Mouse (Mus musculus): ENCODE results near the gene Ntmt1.

The Ntmt1 gene

GRCm38 (mm10) chr2:30826825-30827748 is 19.5 kb downstream of the Ntmt1 start:
- peak; percentile 48 to 63 for DNase-seq

- DNase-seq = peak; percentile 90 to 95
Measured at GRCm38 (mm10) chr2:30827749-30828475, 20.3 kb downstream of the Ntmt1 start.

DNA sequence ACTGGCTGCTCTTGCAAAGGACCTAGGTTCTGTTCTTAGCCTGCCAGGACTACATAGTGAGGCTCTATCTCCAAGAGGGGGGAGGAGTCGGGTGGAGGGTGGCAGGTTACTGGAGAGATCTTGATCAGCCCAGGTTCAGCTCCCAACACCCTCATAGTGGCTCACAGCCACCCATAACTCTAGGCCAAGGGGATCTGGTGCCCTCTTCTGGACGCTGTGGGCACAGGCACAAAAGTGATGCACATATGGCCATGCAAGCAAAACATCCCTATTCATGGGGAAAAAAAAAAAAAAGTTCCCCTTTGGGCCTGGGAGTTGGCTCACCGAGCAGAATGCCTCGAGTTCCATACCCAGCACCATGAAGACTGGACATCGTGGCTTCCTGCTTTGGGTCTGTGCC is 21.7 kb downstream of the Ntmt1 start:
- peak; percentile 57 to 62 for DNase-seq

- DNase-seq = no peak
Measured at GRCm38 (mm10) chr2:30830283-30830795, 22.7 kb downstream of the Ntmt1 start, which contains the start of gene Asb6. Gene Asb6 (minus strand): TSS chr2:30830333.

GRCm38 (mm10) chr2:30833644-30834043 is 26.0 kb downstream of the Ntmt1 start:
- DNase-seq = no peak

DNA sequence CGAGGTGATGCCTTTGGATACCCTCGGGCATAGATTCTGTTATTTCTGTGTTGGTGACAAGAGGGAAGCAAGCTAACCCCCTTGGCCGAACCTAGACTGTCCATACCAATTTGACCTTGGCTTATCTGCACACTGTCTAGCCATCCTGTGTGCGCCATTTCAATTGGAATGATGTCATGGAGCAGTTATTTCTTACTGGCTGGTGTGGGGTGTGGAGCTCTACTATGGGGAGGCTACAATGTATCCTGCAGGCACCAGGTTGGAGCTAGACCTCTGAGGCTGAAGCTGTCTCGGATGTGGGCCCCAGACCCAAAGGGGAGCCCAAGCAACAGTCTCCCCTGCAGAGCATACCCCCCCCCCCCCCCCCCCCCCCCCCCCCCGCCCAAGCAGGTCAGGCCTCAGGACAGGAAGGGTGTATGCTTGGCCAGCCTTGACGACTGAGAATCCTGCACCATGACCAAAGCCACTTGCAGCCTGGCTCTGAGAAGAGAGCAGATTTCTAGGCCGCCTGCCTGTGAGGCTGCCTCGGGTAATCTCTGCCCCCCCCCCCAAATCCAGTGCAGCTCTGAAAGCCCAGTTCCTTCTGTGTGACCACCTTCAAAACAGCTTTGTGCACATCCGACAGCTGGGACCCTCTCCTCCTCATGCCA is 26.9 kb downstream of the Ntmt1 start, which contains the start of gene Prrx2:
Gene Prrx2 (plus strand): TSS at position 600 of the 650 bp plus-strand sequence.
- no peak for DNase-seq

DNA sequence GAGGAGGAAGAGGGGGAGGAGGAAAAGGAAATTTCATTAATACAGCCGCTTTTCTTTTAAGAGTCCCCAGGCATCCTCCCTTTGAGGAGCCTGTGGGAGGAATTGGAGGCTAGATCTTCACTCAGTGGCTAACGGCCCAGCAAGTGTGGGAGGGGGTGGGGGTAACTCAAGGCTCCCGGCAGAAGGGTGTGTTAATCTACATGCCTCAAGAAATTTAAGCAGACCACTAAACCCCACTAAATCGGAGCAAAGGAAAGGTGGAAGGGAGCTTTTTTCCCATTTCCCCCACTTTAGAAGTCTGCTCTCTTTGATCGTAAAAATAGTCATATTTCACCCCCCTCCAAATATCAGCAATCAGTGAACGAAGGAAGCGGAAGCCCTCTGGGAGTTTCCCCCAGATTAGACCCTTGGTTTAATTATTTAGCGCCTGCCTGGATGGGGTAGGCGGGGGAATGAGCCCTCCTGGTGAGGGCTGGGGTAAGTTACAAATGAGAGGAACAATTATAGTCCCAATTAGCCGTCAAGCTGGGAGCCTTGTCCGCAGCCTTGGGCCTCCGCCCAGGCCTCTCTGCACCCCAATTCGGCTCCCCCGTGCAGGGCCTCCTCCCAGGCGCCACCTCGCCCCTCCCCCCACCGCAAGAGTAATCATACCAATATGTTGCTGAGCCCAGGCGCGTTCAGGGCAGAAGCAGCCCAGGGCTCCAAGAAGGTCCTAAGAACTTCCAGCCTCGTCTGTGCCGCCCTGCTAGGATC is 28.8 kb downstream of the Ntmt1 start:
- DNase-seq = no peak

GRCm38 (mm10) chr2:30842615-30843014 is 35.0 kb downstream of the Ntmt1 start:
- DNase-seq = no peak

GRCm38 (mm10) chr2:30845152-30846070 is 37.8 kb downstream of the Ntmt1 start:
- DNase-seq = no peak

DNA sequence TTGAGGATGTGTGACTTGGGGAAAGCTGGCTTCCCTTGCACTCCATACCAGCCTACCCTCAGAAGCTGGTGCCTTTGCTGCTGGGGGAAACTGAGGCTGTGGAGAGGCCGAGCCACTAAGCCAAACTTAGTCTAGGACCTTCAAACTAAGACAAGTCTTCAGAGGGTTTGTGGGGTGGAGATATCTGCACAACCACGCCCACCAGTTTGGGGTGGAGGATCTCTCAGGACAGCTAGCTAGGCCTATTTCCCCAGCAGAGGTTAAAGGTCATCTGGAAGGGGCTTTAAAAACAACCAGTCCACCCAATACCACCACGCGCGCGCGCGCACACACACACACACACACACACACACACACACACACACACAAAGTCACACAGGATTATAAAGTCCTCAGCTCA is 38.6 kb downstream of the Ntmt1 start:
- no peak for DNase-seq

GRCm38 (mm10) chr2:30846723-30847122 is 39.1 kb downstream of the Ntmt1 start:
- DNase-seq = no peak

- no peak for DNase-seq
Measured at GRCm38 (mm10) chr2:30848184-30848583, 40.6 kb downstream of the Ntmt1 start.

GRCm38 (mm10) chr2:30850581-30850980 is 43.0 kb downstream of the Ntmt1 start:
- DNase-seq = no peak

DNA sequence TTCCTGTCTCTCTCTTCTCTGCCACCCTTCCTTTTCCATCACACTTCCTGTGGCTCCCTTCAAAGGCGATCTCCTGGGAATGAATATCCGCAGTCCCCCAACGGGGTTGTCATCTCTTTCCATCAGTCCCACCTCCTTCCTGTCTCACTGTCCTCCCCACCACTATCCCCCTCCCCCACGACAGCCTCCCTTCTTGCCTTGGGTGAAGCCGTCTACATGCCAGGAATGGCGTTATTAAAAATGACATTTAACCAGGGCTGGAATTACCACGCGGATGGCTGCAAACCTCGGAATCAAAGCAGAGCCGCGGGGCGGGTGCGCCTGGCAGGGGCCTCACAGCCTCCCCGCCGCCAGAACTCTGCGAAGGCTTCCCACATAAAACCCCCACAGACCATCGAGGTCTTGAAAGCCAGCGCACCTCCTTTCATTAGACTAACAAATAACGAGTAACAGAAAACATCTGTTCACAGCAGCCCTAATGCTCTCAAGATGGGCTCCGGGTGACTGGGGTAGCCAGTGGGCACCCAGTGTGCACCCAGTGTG is 45.2 kb downstream of the Ntmt1 start:
- no peak for DNase-seq

DNA sequence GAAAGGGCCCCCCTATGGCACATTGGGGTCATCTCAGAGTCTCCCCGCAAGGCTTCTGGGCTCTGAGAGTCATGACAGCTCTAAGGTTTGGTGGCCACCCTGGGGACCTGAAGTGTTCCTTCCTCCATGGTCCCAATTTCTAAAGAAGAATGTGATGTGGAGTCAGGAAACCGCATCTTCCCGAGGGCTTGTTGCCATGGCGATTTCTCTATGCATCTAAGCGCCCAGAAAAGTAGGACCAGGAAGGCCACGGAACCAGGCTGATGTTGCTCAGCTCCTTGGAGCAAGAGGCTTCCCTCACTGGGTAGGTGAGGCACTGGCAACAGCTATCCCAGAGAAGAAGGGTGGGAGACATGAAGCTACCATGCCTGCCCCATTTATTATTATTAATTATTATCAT is 49.5 kb downstream of the Ntmt1 start:
- no peak for DNase-seq

DNA sequence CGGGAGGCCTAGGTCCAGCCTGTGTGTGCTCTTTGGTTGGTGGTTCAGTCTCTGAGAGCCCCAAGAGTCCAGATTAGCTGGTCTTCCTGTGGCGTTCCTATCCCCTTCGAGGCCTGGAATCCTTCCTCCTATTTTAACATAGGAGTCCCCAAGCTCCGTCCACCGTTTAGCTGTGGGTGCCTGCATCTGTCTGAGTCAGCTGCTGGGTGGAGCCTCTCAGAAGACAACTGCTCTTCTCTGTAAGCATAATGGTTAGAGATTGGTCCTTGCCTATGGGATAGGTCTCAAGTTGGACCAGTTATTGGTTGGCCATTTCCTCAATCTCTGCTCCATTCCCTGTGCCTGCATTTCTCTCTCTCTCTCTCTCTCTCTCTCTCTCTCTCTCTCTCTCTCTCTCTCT is 52.2 kb downstream of the Ntmt1 start:
- DNase-seq = no peak

GRCm38 (mm10) chr2:30862081-30862480 is 54.5 kb downstream of the Ntmt1 start:
- no peak for DNase-seq

GRCm38 (mm10) chr2:30863574-30863973 is 55.9 kb downstream of the Ntmt1 start:
- DNase-seq = no peak

DNA sequence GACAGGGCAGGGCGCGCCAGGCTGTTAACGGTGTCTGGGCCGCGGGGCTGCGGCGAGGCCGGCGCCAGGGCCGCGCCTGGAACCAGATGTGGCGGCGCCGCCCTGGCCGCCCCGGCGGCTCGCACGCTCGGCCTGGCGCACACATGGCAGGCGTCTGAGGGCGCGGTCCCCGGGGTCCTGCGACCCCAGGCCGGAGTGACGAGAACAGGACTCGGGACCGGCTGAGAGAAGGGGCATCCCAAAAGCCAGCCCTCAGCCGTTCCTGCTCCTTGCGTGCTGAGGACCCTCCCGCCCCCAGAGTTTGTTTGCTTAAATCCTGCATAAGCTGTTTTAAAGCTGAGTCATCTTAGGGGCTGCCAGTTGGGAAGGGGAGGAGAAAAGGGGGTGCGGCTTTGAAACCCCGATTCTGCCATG is 57.3 kb downstream of the Ntmt1 start:
- no peak for DNase-seq

DNA sequence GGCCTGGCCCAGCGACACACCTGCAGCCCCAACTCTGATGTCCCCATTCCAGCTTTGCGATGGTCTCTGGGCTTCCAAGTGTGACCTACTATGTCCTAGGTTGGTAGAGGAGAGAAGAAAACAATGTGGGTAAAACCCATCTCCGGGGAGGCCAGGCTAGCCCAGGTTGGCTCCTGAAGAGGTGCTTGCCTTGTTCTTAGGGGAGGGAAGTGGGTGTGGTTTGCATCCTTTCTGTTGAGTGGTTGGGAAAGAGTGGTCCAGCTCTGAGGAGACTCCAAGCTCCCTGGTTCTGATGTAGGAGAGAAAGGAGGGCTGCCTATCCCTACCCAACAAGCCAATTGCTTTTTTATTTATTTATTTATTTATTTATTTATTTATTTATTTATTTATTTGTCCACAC is 57.8 kb downstream of the Ntmt1 start:
- DNase-seq = no peak

- no peak for DNase-seq
Measured at GRCm38 (mm10) chr2:30870863-30871262, 63.2 kb downstream of the Ntmt1 start.
